Mouse (Mus musculus) adrenal gland (tissue): ENCODE data around the gene E030030I06Rik.
"Not testable (repeated sequence)": the region's sequence is repeated elsewhere in the genome, so short reads cannot be mapped to it uniquely, and the experiment has no call there.

Source experiments
- intact Hi-C: fragments of 180-260 bp; cut with DNase I; formaldehyde crosslinking; loops from one replicate; pipeline ENCODE4 v1.15.1; 2025
- long read RNA-seq, 2 experiments: library from polyadenylated mRNA; unstranded; transcript quantifications; one replicate each; pipeline ENCODE4 v2.0.0; 2020; ENCODE audit warnings: borderline replicate concordance in 1 of 2; ENCODE audit not compliant: insufficient replicate concordance in 1 of 2

The E030030I06Rik gene
- long read RNA-seq, experiment 1, partial matches to known transcripts = 0 of 6 reads
- long read RNA-seq, experiment 1, other reads (novel, unspliced or antisense) = 0 of 6 reads
- long read RNA-seq, experiment 2, partial matches to known transcripts = 0 of 5 reads
- long read RNA-seq, experiment 2, other reads (novel, unspliced or antisense) = 1 of 5 reads

- intact Hi-C loops = no loop called here
Measured at GRCm38 (mm10) chr10:22149073-22149690, at the start of gene E030030I06Rik. TSS of gene E030030I06Rik (minus strand) at chr10:22149270.

- intact Hi-C loops = not testable (repeated sequence)
Measured at GRCm38 (mm10) chr10:22191035-22191434, 42.0 kb upstream of the E030030I06Rik start.

GRCm38 (mm10) chr10:22176515-22176914 lies 27.4 kb upstream of the E030030I06Rik start:
- intact Hi-C loops = not testable (repeated sequence)

GRCm38 (mm10) chr10:22174190-22174487 lies 25.1 kb upstream of the E030030I06Rik start:
- intact Hi-C loops = not testable (repeated sequence)

- intact Hi-C loops = not testable (repeated sequence)
Measured at GRCm38 (mm10) chr10:22173335-22174189, 24.5 kb upstream of the E030030I06Rik start.

- intact Hi-C loops = not testable (repeated sequence)
Measured at GRCm38 (mm10) chr10:22172431-22173334, 23.6 kb upstream of the E030030I06Rik start.

- intact Hi-C loops = not testable (repeated sequence)
Measured at GRCm38 (mm10) chr10:22169116-22169515, 20.0 kb upstream of the E030030I06Rik start.

- intact Hi-C loops = not testable (repeated sequence)
Measured at GRCm38 (mm10) chr10:22167061-22167460, 18.0 kb upstream of the E030030I06Rik start.

GRCm38 (mm10) chr10:22166025-22166424 lies 17.0 kb upstream of the E030030I06Rik start:
- intact Hi-C loops = not testable (repeated sequence)

- intact Hi-C loops = not testable (repeated sequence)
Measured at GRCm38 (mm10) chr10:22165328-22166003, 16.4 kb upstream of the E030030I06Rik start.

GRCm38 (mm10) chr10:22163705-22164583 lies 14.9 kb upstream of the E030030I06Rik start:
- intact Hi-C loops = loop anchor here (5.0 kb wide), 1 partner anchor 127 kb away; no protein-coding TSS in a partner anchor

- intact Hi-C loops = loop anchor here (5.0 kb wide), 1 partner anchor 126 kb away; no protein-coding TSS in a partner anchor
Measured at GRCm38 (mm10) chr10:22163279-22163678, 14.2 kb upstream of the E030030I06Rik start.

- intact Hi-C loops = loop anchor here (5.0 kb wide), 1 partner anchor 122 kb away; no protein-coding TSS in a partner anchor
Measured at GRCm38 (mm10) chr10:22159581-22160140, 10.6 kb upstream of the E030030I06Rik start.

GRCm38 (mm10) chr10:22159131-22159561 lies 10.1 kb upstream of the E030030I06Rik start:
- intact Hi-C loops = no loop called here

- intact Hi-C loops = not testable (repeated sequence)
Measured at GRCm38 (mm10) chr10:22158310-22158999, 9.4 kb upstream of the E030030I06Rik start, which contains the start of the genes Raet1e and H60b. TSS of gene Raet1e (plus strand) at chr10:22158569. TSS of gene H60b (plus strand) at chr10:22158586.

GRCm38 (mm10) chr10:22154871-22155799 lies 6.1 kb upstream of the E030030I06Rik start:
- intact Hi-C loops = no loop called here

- intact Hi-C loops = not testable (repeated sequence)
Measured at GRCm38 (mm10) chr10:22154127-22154526, 5.1 kb upstream of the E030030I06Rik start.
